Mouse (Mus musculus) adrenal gland, postnatal 4 days (tissue): ENCODE data around the gene Amot. TPM values are rescaled to one million over a fixed set of nuclear protein-coding genes. Genes with fewer than 3 reads are reported as not detected.

Source experiments
- total RNA-seq, 2 experiments: library from RNA; stranded (reverse); gene quantifications; 2 replicates each; pipeline ENCODE4 v1.2.3; 2021

The Amot gene
- total RNA-seq, 2 experiments from 2014 or later, result 18.2 to 19.5 TPM

Other genes with a start within 250 kb of the Amot start
- gene Lhfpl1, start 156.1 kb downstream of the Amot start, total RNA-seq, result under 1 TPM in 1 of 2 experiments, not detected in 1; 0.96 TPM